Comparison of ENCODE assay signal across 17 mouse cellular contexts in genomic region chr11:100904580-100905351, GRCm38 (mm10). TPM values are rescaled to one million over a fixed set of nuclear protein-coding genes. Genes with fewer than 3 reads are reported as not detected.
DNase-seq lines count a peak whose midpoint lies in the region; ATAC-seq lines count a peak whose summit lies in the region.
"Had no signal": no experiment of that assay in that cellular context is flagged by ENCODE, and none has a peak within 500 bp of the region (broad histone marks: within the 10 kb centered on the region; RNA-seq: fewer than 3 reads in every experiment).

No protein-coding gene starts in this region.

- intact Hi-C loops in heart, postnatal 10 days (cut with DNase I): no loop called here
- intact Hi-C loops in left cerebral cortex, postnatal 10 days (cut with DNase I): no loop called here

- peak; percentile 87 for DNase-seq in heart, adult 11 months
- DNase-seq in heart, postnatal 10 days: no peak
- peak; percentile 75 for DNase-seq in CD4-positive, CD25-positive, alpha-beta regulatory T cell, adult 2 months (ENCODE audit: low read depth, low spot score)
- peak; percentile 45 for DNase-seq in brain, adult 2 months (ENCODE audit: low read depth, low spot score)
- no peak for DNase-seq in cerebellum, adult 11-12 months
- no peak for DNase-seq in left cerebral cortex, postnatal 10 days (ENCODE audit: extremely low spot score in 1 of 2, low spot score in 2 of 2)
- no peak for DNase-seq in layer of hippocampus, postnatal 25 days (ENCODE audit: extremely low spot score in 1 of 2, low spot score in 1 of 2)
- DNase-seq: adrenal gland, postnatal 10 days; cerebellum, adult 9-10 months; forebrain, postnatal 0 days; heart, adult 2 months; kidney, adult 18-20 months; kidney, postnatal 10 days; lung, postnatal 10 days; right cerebral cortex, postnatal 4 days; thymus, adult 2 months had no signal

- peak; percentile 71 for ATAC-seq in megakaryocyte-erythroid progenitor cell, adult 5-6 weeks (replicated peaks; ENCODE audit: low FRiP score, low TSS enrichment, poor library complexity, severe bottlenecking)
- ATAC-seq: forebrain, postnatal 0 days had no signal

RNA-seq across cellular contexts. Expression of gene Stat3, which starts 34.6 kb away (rescaled TPM):
- total RNA-seq in heart, postnatal 10 days (2021): 100 to 1,000 TPM; 110 to 117 TPM
- 16.7 and 20.2 TPM in 2 replicates for total RNA-seq in megakaryocyte-erythroid progenitor cell, adult 5-6 weeks (2014; fragmentation: Nextera tagmentation)
- 20.3 and 50.3 TPM in 2 replicates for total RNA-seq in megakaryocyte-erythroid progenitor cell, adult 5-6 weeks (2017)
- total RNA-seq in left cerebral cortex, postnatal 10 days (2021): 10 to 100 TPM; 32.1 to 36.7 TPM
- 10 to 100 TPM; 32.9 to 34.4 TPM for total RNA-seq in layer of hippocampus, postnatal 25 days (2021)

RNA-seq across cellular contexts. Expression of gene Stat5a, which starts 45.6 kb away (rescaled TPM):
- 10 to 100 TPM; 22.9 to 26.9 TPM for total RNA-seq in heart, postnatal 10 days (2021)
- 81.1 and 116 TPM in 2 replicates for total RNA-seq in megakaryocyte-erythroid progenitor cell, adult 5-6 weeks (2014; fragmentation: Nextera tagmentation)
- total RNA-seq in megakaryocyte-erythroid progenitor cell, adult 5-6 weeks (2017): 55.9 and 62.7 TPM in 2 replicates
- total RNA-seq in left cerebral cortex, postnatal 10 days (2021): 1 to 10 TPM; 2.0 to 3.4 TPM
- 1 to 10 TPM; 1.1 to 1.7 TPM for total RNA-seq in layer of hippocampus, postnatal 25 days (2021)

RNA-seq across cellular contexts. Expression of gene Stat5b, which starts 54.2 kb away (rescaled TPM):
- 10 to 100 TPM; 52.1 to 58.6 TPM for total RNA-seq in heart, postnatal 10 days (2021)
- total RNA-seq in megakaryocyte-erythroid progenitor cell, adult 5-6 weeks (2014; fragmentation: Nextera tagmentation): 45.1 and 53.5 TPM in 2 replicates
- 37.0 and 58.7 TPM in 2 replicates for total RNA-seq in megakaryocyte-erythroid progenitor cell, adult 5-6 weeks (2017)
- 10 to 100 TPM; 12.4 to 13.4 TPM for total RNA-seq in left cerebral cortex, postnatal 10 days (2021)
- total RNA-seq in layer of hippocampus, postnatal 25 days (2021): 10 to 100 TPM; 11.5 to 11.7 TPM

Comparison
In these comparisons a context has a peak if more than half of its experiments do, and no peak if none do; other contexts are left out.
1. DNase-seq: peak in heart, adult 11 months (single experiment), CD4-positive, CD25-positive, alpha-beta regulatory T cell, adult 2 months (single experiment) and brain, adult 2 months (single experiment); none in heart, postnatal 10 days (0 of 2), cerebellum, adult 11-12 months (single experiment), left cerebral cortex, postnatal 10 days (0 of 2) and layer of hippocampus, postnatal 25 days (0 of 2).
2. RNA of gene Stat5a, which starts 45.6 kb away (total RNA-seq): 55.9 to 116 TPM in megakaryocyte-erythroid progenitor cell, adult 5-6 weeks and 22.9 to 26.9 TPM in heart, postnatal 10 days; 2.0 to 3.4 TPM in left cerebral cortex, postnatal 10 days and 1.1 to 1.7 TPM in layer of hippocampus, postnatal 25 days; every median in the first group is over 4 times any median in the second.